Mouse (Mus musculus) megakaryocyte progenitor cell, adult 5-6 weeks (primary cell): ENCODE data around the gene Gm20532. TPM values are rescaled to one million over a fixed set of nuclear protein-coding genes. Genes with fewer than 3 reads are reported as not detected.

Experiments used
- ATAC-seq: replicated peaks from 2 replicates; pipeline ENCODE4 v1.8.0; 2016; ENCODE audit warnings: mild to moderate bottlenecking, moderate TSS enrichment, inconsistent platforms; ENCODE audit not compliant: poor library complexity
- total RNA-seq, 2 experiments: library from RNA; stranded (forward) in 1 of 2; stranded (reverse) in 1 of 2; fragments of 157-497, 149-512 nt in 1 of 2; fragments of 200-1000 nt in 1 of 2; gene quantifications; 2 replicates each; pipeline versions ENCODE4 v1.2.3 to v1.2.4; 2015 to 2017

The Gm20532 gene
- total RNA-seq, 2 experiments from 2014 or later: not detected

- ATAC-seq: peak; percentile 52
These were observed 14.6 kb upstream of the Gm20532 start for GRCm38 (mm10) chr2:26571826-26572225.

GRCm38 (mm10) chr2:26573396-26573795 lies 13.0 kb upstream of the Gm20532 start:
- ATAC-seq: peak; percentile 30

- ATAC-seq: no peak
These were observed 12.6 kb upstream of the Gm20532 start for GRCm38 (mm10) chr2:26573807-26574206.

- ATAC-seq: no peak
These were observed 11.6 kb upstream of the Gm20532 start for GRCm38 (mm10) chr2:26574862-26575261.

DNA sequence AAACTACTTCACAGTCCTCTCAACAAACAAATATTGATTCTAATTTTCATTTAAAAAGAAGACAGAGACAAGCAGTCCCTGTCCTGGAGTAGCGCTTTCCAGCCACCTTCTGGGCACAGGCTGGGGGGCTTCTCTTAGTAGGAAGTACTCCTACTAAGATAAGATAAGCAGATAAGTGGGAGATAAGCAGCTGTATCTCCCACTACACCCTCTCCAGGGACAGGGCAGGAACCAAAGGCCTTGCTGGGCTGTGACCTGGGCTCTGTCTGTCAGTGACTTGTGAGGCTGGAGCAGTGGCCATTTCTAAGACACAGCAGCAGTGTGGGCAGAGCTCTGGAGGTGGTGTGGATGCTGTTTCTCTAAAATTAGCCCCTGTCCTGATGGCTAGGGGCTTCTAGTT lies 11.1 kb upstream of the Gm20532 start:
- ATAC-seq: no peak

GRCm38 (mm10) chr2:26575865-26576264 lies 10.6 kb upstream of the Gm20532 start:
- peak; percentile 29; the same call in 1 of the 2 replicates for ATAC-seq

GRCm38 (mm10) chr2:26576462-26576861 lies 10.0 kb upstream of the Gm20532 start:
- ATAC-seq: no peak

GRCm38 (mm10) chr2:26578369-26578768 lies 8.1 kb upstream of the Gm20532 start:
- ATAC-seq: peak; percentile 56

- no peak for ATAC-seq
These were observed 6.7 kb upstream of the Gm20532 start, which contains the start of gene Egfl7 for GRCm38 (mm10) chr2:26579714-26580113. TSS of gene Egfl7 (plus strand) at chr2:26580014.

DNA sequence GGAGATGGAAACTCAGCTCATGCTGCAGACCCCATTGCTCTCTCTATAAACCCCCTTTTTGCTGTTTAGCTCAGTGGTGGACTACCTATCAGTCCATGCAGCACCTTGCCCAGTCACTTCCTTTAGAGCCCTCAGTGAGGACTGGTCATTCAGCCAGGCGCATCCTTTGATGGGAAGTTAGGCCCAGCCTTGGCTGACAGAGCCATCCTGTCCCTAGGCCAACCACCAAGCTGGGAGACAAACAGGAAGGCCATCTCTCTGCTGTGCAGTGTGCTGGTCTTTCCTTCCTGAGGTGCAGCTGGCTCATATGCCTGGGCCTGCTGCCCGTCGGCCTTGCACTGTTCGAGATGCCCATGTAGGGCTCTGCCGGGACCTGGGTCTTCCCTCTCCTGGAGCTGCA lies 5.7 kb upstream of the Gm20532 start:
- no peak for ATAC-seq

- ATAC-seq: no peak
These were observed 4.2 kb upstream of the Gm20532 start for GRCm38 (mm10) chr2:26582203-26582602.

GRCm38 (mm10) chr2:26582741-26583140 lies 3.7 kb upstream of the Gm20532 start:
- ATAC-seq: no peak

GRCm38 (mm10) chr2:26583640-26584039 lies 2.8 kb upstream of the Gm20532 start:
- no peak for ATAC-seq

- 0 out of 2 replicates have a peak, but pooled peaks have one; percentile 17 for ATAC-seq
These were observed 726 bp upstream of the Gm20532 start for GRCm38 (mm10) chr2:26585713-26586112.

- peak; percentile 68 for ATAC-seq
These were observed 586 bp downstream of the Gm20532 start for GRCm38 (mm10) chr2:26587044-26587405.

DNA sequence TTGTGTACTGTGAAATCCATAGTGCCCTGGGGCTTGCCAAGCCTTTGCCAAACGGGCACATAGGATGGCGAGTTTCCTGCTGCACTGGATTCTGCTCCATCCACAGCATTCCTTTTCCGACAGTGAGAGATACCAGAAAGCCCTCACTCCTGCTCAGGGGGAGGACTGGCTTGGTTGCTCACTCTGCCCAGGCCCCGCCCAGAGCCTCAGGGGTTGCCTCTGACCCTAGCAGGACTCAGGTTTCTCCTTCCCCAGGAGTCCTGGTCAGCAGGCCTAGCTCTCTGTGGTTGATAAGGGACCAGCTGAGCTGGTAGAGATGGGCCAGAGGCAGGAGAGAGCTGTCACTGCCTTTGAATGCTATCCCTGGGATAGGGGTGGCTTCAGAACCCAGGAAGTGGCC lies 2.1 kb downstream of the Gm20532 start:
- no peak for ATAC-seq

DNA sequence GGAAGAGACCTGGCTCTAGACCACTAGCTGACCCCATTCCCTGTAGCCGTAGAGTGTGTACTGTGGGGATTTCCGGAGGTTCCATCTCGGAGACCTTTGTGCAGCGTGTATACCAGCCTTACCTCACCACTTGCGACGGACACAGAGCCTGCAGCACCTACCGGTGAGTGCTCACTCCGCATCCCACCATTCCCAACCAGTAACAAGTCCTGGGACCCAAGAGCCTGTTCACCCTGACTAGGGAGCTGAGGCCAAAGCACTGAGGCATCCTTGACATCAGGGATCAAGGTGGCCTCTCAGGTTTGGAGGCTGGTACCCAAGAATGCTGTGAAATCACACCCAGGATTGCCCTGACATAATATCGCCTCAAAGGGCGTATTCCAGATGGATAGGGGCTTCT lies 2.8 kb downstream of the Gm20532 start:
- ATAC-seq: no peak

- ATAC-seq: no peak
These were observed 3.8 kb downstream of the Gm20532 start for GRCm38 (mm10) chr2:26590282-26590681.

DNA sequence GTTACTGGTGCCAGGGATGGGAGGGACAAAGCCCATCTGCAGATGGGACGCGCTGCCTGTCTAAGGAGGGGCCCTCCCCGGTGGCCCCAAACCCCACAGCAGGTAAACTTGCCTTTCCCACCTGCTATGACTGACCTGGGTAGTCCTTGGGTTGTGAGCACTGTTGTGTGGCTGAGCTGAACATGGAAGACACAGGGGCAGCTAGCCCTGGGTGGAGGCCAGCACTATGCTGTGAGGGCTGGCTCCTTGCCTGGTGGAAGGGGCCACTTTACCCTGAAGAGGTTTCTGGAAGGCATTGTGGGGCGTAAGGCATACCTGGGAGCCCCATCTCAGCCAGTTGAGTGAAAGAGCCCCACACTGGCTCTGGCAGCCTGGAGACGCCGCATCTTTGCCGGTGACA lies 4.5 kb downstream of the Gm20532 start:
- no peak for ATAC-seq

- no peak for ATAC-seq
These were observed 5.0 kb downstream of the Gm20532 start for GRCm38 (mm10) chr2:26591416-26591815.

- no peak for ATAC-seq
These were observed 7.0 kb downstream of the Gm20532 start for GRCm38 (mm10) chr2:26593211-26594021.

DNA sequence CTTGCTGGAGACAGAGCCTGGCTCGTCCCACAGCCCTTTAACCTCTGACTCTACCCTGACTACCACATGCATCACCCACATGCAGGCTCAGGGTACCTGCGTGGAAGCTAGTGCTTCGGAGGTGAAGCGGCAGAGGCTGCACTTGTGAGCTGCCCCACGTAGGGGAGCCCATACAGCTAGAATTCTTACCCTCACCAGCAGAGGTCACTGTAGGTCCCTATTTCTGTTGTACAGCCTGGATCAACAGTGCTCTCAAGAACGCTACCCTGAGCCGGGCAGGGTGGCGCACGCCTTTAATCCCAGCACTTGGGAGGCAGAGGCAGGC lies 7.5 kb downstream of the Gm20532 start:
- peak; percentile 82 for ATAC-seq

DNA sequence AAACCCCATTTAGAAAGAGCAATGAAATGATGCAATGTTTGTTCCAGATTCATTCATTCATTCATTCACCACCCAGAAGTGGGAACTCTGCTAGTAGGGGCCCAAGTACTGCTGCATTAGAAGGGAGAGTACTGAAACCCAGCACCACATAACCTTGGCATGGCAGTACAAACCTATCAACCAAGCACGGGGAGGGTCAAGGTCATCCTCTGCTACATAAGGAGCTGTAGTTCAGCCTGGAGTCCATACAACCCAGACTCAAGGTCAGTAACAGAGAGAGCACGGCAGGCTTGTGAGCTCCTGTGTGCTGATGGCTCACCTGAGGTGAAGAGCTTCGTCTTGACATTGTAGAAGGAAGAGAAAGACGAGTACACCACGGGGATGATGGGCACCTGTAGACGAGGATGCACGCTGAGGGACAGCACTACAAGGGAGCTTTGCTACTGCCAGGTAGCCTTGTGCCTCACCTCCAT lies 8.1 kb downstream of the Gm20532 start:
- no peak for ATAC-seq
